Mouse (Mus musculus) cerebellum, adult 2 months (tissue): ENCODE results near the gene Vapa.

ENCODE experiments used
- CTCF ChIP-seq: fragments of 200-500 bp; IDR thresholded peaks from 2 replicates; pipeline ENCODE4 v1.5.1; 2011; ENCODE audit warnings: low read depth, mild to moderate bottlenecking, control low read depth, low read length, moderate library complexity, borderline replicate concordance; ENCODE audit not compliant: insufficient read depth
- POLR2A ChIP-seq: fragments of 200-500 bp; IDR thresholded peaks from 2 replicates; pipeline ENCODE4 v1.6.1; 2011; ENCODE audit warnings: low read length, control low read depth, borderline replicate concordance; ENCODE audit not compliant: insufficient read depth

DNA sequence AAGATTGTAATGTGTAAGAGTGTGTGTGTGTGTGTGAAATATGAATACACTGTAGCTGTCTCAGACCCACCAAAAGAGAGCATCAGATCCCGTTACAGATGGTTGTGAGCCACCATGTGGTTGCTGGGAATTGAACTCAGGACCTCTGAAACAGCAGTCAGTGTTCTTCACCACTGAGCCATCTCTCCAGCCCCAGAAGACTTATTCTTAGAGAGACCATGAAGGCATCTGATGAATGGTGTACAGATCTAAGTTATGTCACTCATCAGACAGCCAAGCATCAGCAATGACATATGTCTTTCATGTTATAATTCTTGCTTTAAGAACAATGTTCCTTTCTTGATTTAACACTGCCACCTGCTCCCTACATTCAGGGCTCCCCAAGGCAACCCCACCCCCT, 25.8 kb upstream of the Vapa start:
- no peak for TF ChIP-seq POLR2A
- no peak for TF ChIP-seq CTCF
